Mouse (Mus musculus): Measurements from ENCODE around the gene Gm2244. TPM values are rescaled to one million over a fixed set of nuclear protein-coding genes. Genes with fewer than 3 reads are reported as not detected.
"Not testable (repeated sequence)": the region's sequence is repeated elsewhere in the genome, so short reads cannot be mapped to it uniquely, and the experiment has no call there.

Gm2244 gene
- total RNA-seq (2022): not detected

DNA sequence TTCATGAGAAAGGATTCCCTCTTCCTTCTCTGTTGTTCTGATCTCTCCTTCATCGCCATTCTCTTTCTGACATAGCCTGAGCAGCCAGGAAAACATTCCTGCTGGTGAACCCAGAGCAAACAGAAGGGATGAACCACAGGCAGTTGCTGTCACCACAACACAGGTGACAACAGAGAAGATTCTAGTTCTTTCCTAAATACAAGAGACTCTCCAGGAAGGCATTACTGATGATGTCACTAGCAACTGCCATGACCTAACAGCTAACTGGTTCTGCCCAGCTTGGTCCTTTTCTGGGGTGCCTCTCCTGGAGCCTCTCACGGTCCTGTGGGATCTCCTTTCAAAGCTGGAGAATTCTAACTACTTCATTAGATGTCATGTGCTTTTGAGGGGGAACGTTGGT, at the start of gene Gm2244:
Gm2244 (minus strand) TSS at position 101 of the 400 bp plus-strand sequence.
- DNase-seq (ENCODE audit: low spot score in 2 of 2): not testable (repeated sequence)

DNA sequence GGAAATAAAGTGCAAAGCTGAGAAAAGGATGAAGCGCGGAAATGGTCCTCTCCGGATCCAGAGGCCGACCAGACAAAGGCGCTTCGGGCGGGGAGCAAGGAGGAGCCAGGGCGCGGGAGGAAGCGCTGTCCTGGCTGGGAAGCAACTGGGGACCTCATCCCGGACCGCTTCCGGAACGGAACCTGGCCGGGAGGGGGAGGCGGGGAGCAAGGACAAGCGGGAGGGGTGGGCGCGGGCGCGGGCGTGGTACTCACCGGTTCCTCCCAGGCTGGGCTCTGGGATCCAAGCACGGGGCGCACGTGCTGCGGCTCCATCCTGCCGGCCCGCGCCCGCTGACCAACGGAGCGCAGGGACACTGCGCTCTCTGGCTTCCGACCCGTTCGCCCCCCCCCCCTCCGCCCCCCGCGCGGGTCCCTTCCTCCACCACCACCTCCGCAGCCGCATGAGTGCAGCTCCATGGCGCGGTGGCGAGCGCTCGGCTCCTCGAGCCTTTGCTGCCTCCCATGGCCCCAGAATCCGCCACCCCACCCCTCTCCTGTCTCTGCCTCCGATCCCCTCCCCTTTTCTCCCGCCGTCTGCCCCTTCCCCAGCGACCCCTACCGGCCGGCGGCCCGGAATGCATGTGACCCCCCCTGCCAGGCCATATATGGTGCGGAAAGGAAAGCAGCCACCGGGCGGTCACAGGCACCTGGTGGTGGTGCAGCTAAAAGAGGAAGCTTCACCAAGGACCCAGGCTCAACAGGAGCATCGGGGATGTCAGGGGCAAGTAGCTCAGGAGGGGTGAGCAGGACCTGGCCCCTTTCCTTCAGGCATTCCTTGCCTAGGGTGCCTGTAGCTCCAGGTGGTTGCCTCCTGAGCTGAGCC, 35.3 kb upstream of the Gm2244 start, which contains the start of gene Gm2237:
Gm2237 (minus strand) TSS at position 332 of the 864 bp plus-strand sequence.
- peak in 1 of 2 experiments; percentile 5 for DNase-seq (ENCODE audit: low spot score in 2 of 2)

Other genes starting within 250 kb of the Gm2244 start
- not detected for gene Gm21738, start 131.0 kb downstream of the Gm2244 start, total RNA-seq (2022)
- 1 to 10 TPM; 2.6 to 6.8 (median 5.2) TPM for gene Gm2237, start 35.2 kb upstream of the Gm2244 start, total RNA-seq (2022)
- gene Gm5458, start 52.6 kb upstream of the Gm2244 start, total RNA-seq (2022): not detected
- 1 to 10 TPM; 2.6 to 5.2 (median 3.4) TPM for gene Nid2, start 201.3 kb upstream of the Gm2244 start, total RNA-seq (2022)

Data from layer of hippocampus, adult 8-10 months (tissue).